Mouse (Mus musculus) midbrain, embryonic 14.5 days (tissue): Measurements from ENCODE around the gene Atp6v0a1. TPM values are rescaled to one million over a fixed set of nuclear protein-coding genes. Genes with fewer than 3 reads are reported as not detected.

Source experiments
- ATAC-seq: fragments of 200-750 bp; cut with Nextera tagmentation; 2 replicates; pipeline ENCODE4 v1.8.0; 2017; ENCODE audit warnings: moderate number of reproducible peaks, moderate library complexity; ENCODE audit not compliant: low FRiP score, low TSS enrichment
- DNase-seq: peaks from one replicate; pipeline ENCODE4 v3.0.0-alpha.2; 2015
- H3K27ac ChIP-seq: fragments of 300-500 bp; sonication (generic); replicated peaks from 2 replicates; pipeline ENCODE4 v1.5.1; 2014; ENCODE audit warnings: mild to moderate bottlenecking, low read depth, low read length, moderate library complexity
- H3K27me3 ChIP-seq: fragments of 300-500 bp; sonication (generic); 2 replicates; pipeline ENCODE4 v1.6.1; 2014; ENCODE audit warnings: low read length, control low read depth, mixed read lengths; ENCODE audit not compliant: control insufficient read depth, insufficient read depth
- H3K36me3 ChIP-seq: fragments of 300-500 bp; sonication (generic); 2 replicates; pipeline ENCODE4 v1.6.1; 2014; ENCODE audit warnings: low read length, control low read depth; ENCODE audit not compliant: control insufficient read depth, insufficient read depth
- H3K4me1 ChIP-seq: fragments of 300-500 bp; sonication (generic); 2 replicates; pipeline ENCODE4 v1.6.1; 2014; ENCODE audit warnings: mild to moderate bottlenecking, antibody characterized with exemption, low read length, control low read depth; ENCODE audit not compliant: control insufficient read depth, insufficient read depth
- H3K4me2 ChIP-seq: fragments of 300-500 bp; sonication (generic); 2 replicates; pipeline ENCODE4 v1.6.1; 2014; ENCODE audit warnings: mild to moderate bottlenecking, low read length, moderate library complexity
- H3K4me3 ChIP-seq: fragments of 300-500 bp; sonication (generic); replicated peaks from 2 replicates; pipeline ENCODE4 v1.5.1; 2014; ENCODE audit warnings: low read depth, low read length
- H3K9ac ChIP-seq: fragments of 300-500 bp; sonication (generic); replicated peaks from 2 replicates; pipeline ENCODE4 v1.6.1; 2014; ENCODE audit warnings: mild to moderate bottlenecking, low read length, moderate library complexity
- H3K9me3 ChIP-seq: fragments of 300-500 bp; sonication (generic); 2 replicates; pipeline ENCODE4 v1.6.1; 2016; ENCODE audit warnings: low read length, control low read depth, mixed read lengths; ENCODE audit not compliant: control insufficient read depth
- WGBS: fragments of 180-500 bp; shearing (Covaris S2); extraction: QIAGEN DNeasy Blood & Tissue Kit; methylation state at CpG from one replicate; pipeline ENCODE4 v1.1.7; 2014; 5-methylcytosine and 5-hydroxymethylcytosine counted together
- polyA plus RNA-seq: library from polyadenylated mRNA; unstranded; fragments of >200 nt; fragmentation: Nextera tagmentation; extraction: Ambion mirVana; gene quantifications from 2 replicates; pipeline ENCODE4 v1.2.1, GENCODE M21; 2014

Gene Atp6v0a1
- polyA plus RNA-seq, 1 experiment from 2014 or later, result 115 TPM

DNA sequence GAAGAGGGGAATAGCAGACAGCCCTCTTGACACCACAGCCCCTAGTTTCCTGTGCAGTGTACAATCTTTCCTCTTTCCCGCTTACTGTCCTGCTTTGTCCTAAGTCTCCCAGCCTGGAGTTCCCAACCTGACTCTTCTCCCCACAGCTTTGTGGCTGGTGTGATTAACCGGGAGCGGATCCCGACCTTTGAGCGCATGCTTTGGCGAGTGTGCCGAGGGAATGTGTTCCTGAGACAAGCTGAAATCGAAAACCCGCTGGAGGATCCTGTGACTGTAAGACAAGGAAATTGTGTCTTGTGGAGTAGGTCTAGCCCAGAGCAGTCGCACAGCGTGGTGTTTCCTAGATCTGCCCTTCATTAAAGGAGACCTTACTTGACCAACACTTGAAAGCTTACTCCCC, 17.9 kb downstream of the Atp6v0a1 start:
- Histone ChIP-seq H3K4me1 (no peaks in the 10 kb centered on the region), H3K9me3 (no peaks in the 10 kb centered on the region), H3K9ac (no peak overlapping the region), H3K27me3 (no peaks in the 10 kb centered on the region), H3K27ac (no peak overlapping the region), H3K4me3 (no peak overlapping the region), H3K36me3 (peaks cover 94% of the 10 kb centered on the region), H3K4me2 (no peak overlapping the region)
- DNase-seq (no peak), ATAC-seq (no peak)
- 92% methylated on average over 11 of the region's 11 CpGs for WGBS

- H3K27ac ChIP-seq, result no peak overlapping the region
- no peaks in the 10 kb centered on the region for H3K4me1 ChIP-seq
- 94% methylated on average over 8 of the region's 8 CpGs for WGBS
- no peaks in the 10 kb centered on the region for H3K9me3 ChIP-seq
- no peak overlapping the region for H3K4me2 ChIP-seq
- no peaks in the 10 kb centered on the region for H3K27me3 ChIP-seq
- ATAC-seq, result no peak
- DNase-seq, result no peak
- no peak overlapping the region for H3K4me3 ChIP-seq
- no peak overlapping the region for H3K9ac ChIP-seq
- peaks cover 93% of the 10 kb centered on the region for H3K36me3 ChIP-seq
These were observed 20.1 kb downstream of the Atp6v0a1 start for GRCm38 (mm10) chr11:101029320-101029719.

DNA sequence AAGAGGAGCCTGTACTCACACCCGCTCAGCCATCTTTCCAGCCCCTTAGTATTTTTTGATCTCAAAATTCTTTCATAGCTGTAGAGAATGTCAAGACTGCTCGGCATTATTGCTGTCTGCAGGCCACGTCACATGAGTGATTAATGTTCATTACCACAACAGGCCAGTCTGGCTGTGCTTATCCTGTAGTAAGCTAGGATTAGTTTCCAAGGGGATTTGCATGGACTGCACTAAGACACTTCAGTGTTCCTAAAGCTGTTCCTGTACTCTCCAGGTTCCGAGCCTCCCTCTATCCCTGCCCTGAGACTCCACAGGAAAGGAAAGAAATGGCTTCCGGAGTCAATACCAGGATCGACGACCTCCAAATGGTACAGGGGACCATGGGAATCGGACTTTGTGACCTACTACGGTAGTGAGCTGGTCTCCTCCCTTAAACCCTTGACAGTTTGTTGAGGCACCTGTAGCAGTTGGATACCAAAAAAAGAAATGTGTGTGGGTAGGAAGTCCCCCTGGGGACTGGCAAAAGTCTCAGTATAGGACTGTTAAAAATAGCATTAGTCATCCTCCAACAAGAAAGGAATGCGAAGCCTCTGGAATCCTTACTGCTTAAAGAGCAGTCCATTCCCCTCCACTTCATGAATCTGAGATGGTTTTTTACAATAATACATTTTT, 21.0 kb downstream of the Atp6v0a1 start:
- Histone ChIP-seq H3K27ac (no peak overlapping the region), H3K4me3 (no peak overlapping the region), H3K9ac (no peak overlapping the region), H3K4me2 (no peak overlapping the region), H3K36me3 (peaks cover 94% of the 10 kb centered on the region), H3K27me3 (no peaks in the 10 kb centered on the region), H3K9me3 (no peaks in the 10 kb centered on the region), H3K4me1 (no peaks in the 10 kb centered on the region)
- DNase-seq, result no peak
- no peak for ATAC-seq
- WGBS, result 89% methylated on average over 10 of the region's 10 CpGs

DNA sequence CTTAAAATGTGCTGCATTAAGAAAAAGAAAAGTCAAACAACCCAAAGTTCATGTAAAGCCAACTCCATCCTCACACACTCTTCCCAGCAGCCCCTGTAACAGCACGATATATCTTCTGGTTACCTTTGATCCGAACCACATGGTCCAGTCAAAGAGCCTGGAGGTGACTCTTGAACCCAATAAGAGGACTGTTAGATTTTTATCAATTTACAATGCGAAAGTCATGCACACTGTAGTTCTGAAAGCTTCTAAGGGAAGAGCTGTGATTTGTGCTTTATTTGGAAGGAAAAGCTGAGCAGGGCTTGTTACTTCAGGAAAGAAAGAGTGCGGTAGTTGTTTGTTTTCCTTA, 21.5 kb downstream of the Atp6v0a1 start:
- no peak overlapping the region for H3K9ac ChIP-seq
- H3K27ac ChIP-seq, result no peak overlapping the region
- H3K36me3 ChIP-seq, result peaks cover 94% of the 10 kb centered on the region
- H3K4me1 ChIP-seq, result no peaks in the 10 kb centered on the region
- no peak overlapping the region for H3K4me2 ChIP-seq
- ATAC-seq, result no peak
- no peaks in the 10 kb centered on the region for H3K9me3 ChIP-seq
- H3K27me3 ChIP-seq, result no peaks in the 10 kb centered on the region
- H3K4me3 ChIP-seq, result no peak overlapping the region
- WGBS, result 94% methylated on average over 4 of the region's 4 CpGs
- no peak for DNase-seq

DNA sequence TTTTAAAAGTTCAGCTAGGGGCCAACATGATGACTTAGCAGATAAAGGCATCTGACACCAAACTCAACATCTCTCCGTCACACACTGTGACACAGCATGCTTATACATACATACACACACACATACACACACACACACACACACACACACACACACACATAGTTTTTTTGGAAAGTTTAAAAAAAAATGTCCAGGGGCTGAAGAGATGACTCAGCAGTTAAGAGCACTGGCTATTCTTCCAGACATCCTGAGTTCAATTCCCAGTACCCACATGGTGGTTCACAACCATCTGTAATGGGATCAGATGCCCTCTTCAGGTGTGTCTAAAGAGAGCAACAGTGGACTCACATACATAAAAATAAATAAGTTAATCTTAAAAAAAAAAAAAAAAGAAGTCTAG, 22.2 kb downstream of the Atp6v0a1 start:
- DNase-seq, result no peak
- Histone ChIP-seq H3K27ac (no peak overlapping the region), H3K9ac (no peak overlapping the region), H3K4me2 (no peak overlapping the region), H3K27me3 (no peaks in the 10 kb centered on the region), H3K9me3 (no peaks in the 10 kb centered on the region), H3K4me1 (no peaks in the 10 kb centered on the region), H3K36me3 (peaks cover 92% of the 10 kb centered on the region), H3K4me3 (no peak overlapping the region)
- WGBS, result 95% methylated on average over 1 of the region's 1 CpGs
- no peak for ATAC-seq

- ATAC-seq, result no peak
- no peak overlapping the region for H3K27ac ChIP-seq
- H3K9ac ChIP-seq, result no peak overlapping the region
- no peak overlapping the region for H3K4me2 ChIP-seq
- H3K36me3 ChIP-seq, result peaks cover 94% of the 10 kb centered on the region
- no peaks in the 10 kb centered on the region for H3K9me3 ChIP-seq
- no peak for DNase-seq
- WGBS, result 95% methylated on average over 17 of the region's 17 CpGs
- no peak overlapping the region for H3K4me3 ChIP-seq
- no peaks in the 10 kb centered on the region for H3K27me3 ChIP-seq
- no peaks in the 10 kb centered on the region for H3K4me1 ChIP-seq
These were observed 24.7 kb downstream of the Atp6v0a1 start for GRCm38 (mm10) chr11:101033856-101034500.

- no peaks in the 10 kb centered on the region for H3K27me3 ChIP-seq
- H3K9me3 ChIP-seq, result no peaks in the 10 kb centered on the region
- H3K27ac ChIP-seq, result no peak overlapping the region
- H3K9ac ChIP-seq, result no peak overlapping the region
- no peak overlapping the region for H3K4me2 ChIP-seq
- H3K36me3 ChIP-seq, result peaks cover 94% of the 10 kb centered on the region
- no peak overlapping the region for H3K4me3 ChIP-seq
- H3K4me1 ChIP-seq, result no peaks in the 10 kb centered on the region
- DNase-seq (no peak), ATAC-seq (no peak)
- WGBS, result 92% methylated on average over 8 of the region's 8 CpGs
These were observed 25.5 kb downstream of the Atp6v0a1 start for GRCm38 (mm10) chr11:101034614-101035327.

GRCm38 (mm10) chr11:101035328-101035695, 26.1 kb downstream of the Atp6v0a1 start:
- ATAC-seq (no peak), DNase-seq (no peak)
- Histone ChIP-seq H3K4me1 (no peaks in the 10 kb centered on the region), H3K27ac (no peak overlapping the region), H3K36me3 (peaks cover 94% of the 10 kb centered on the region), H3K27me3 (no peaks in the 10 kb centered on the region), H3K4me3 (no peak overlapping the region), H3K9me3 (no peaks in the 10 kb centered on the region), H3K9ac (no peak overlapping the region), H3K4me2 (no peak overlapping the region)
- WGBS, result 79% methylated on average over 4 of the region's 4 CpGs

DNA sequence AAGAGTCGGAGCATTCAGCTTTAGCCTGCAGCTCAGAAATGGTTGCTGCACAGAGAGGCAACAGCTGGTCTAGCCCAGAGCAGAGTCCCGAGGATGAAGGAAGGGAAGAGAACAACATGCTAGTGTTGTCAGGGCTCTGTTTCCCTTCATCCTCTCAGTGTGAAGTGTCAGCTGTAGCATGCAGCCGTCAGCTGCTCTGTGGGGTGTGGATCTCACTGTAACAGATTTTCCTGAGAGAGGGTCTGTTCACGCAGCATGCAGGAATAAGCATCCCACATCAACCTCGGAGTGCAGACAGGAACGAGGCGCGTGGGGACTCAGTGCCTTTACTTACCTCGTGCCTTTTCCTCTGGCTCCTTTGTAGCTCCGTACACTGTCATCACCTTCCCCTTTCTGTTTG, 28.5 kb downstream of the Atp6v0a1 start:
- Histone ChIP-seq H3K9ac (no peak overlapping the region), H3K4me3 (no peak overlapping the region), H3K4me1 (no peaks in the 10 kb centered on the region), H3K9me3 (no peaks in the 10 kb centered on the region), H3K36me3 (peaks cover 96% of the 10 kb centered on the region), H3K27me3 (no peaks in the 10 kb centered on the region), H3K4me2 (no peak overlapping the region), H3K27ac (no peak overlapping the region)
- WGBS, result 80% methylated on average over 10 of the region's 10 CpGs
- DNase-seq (no peak), ATAC-seq (no peak)
